Mouse (Mus musculus) liver, postnatal 0 days (tissue): ENCODE data around the gene Bcl2l1.
A peak's percentile ranks its signal among the peaks of the same experiment; 100 is the strongest.

Experiments used
- CTCF ChIP-seq: sonication (generic); IDR thresholded peaks from 2 replicates; pipeline ENCODE4 v1.5.1; 2016; ENCODE audit warnings: antibody characterized with exemption, low read depth
- EP300 ChIP-seq: IDR thresholded peaks from 2 replicates; pipeline ENCODE4 v1.6.1; 2016; ENCODE audit warnings: antibody characterized with exemption, low read depth, mild to moderate bottlenecking

- TF ChIP-seq CTCF (no peak), EP300 (peak; percentile 67; the same call in 1 of the 2 replicates)
Measured at GRCm38 (mm10) chr2:152769677-152770076, 61.9 kb downstream of the Bcl2l1 start.
